Comparison of ENCODE assay signal across 8 mouse cellular contexts in genomic region chr1:58651571-58652456, GRCm38 (mm10). TPM values are rescaled to one million over a fixed set of nuclear protein-coding genes. Genes with fewer than 3 reads are reported as not detected.
A peak's percentile ranks its signal among the peaks of the same experiment; 100 is the strongest.
DNase-seq lines count a peak whose midpoint lies in the region; ATAC-seq and TF ChIP-seq lines count a peak whose summit lies in the region.
"Not testable (repeated sequence)": the region's sequence is repeated elsewhere in the genome, so short reads cannot be mapped to it uniquely, and the experiment has no call there.

No protein-coding gene starts in this region.

- not testable (repeated sequence) for TF ChIP-seq CTCF in embryonic fibroblast, embryonic 13.5 days (IDR thresholded peaks at IDR 0.05; ENCODE audit: borderline replicate concordance, insufficient read depth, low read length)

- H3K4me2 ChIP-seq in heart, embryonic 13.5 days, result peak overlapping the region; percentile 79
- H3K4me2 ChIP-seq in intestine, embryonic 15.5 days (replicated peaks), result peak overlapping the region; percentile 82
- H3K4me2 ChIP-seq in limb, embryonic 15.5 days, result peak overlapping the region; percentile 70

- not testable (repeated sequence) for H3K36me3 ChIP-seq in heart, embryonic 13.5 days; intestine, embryonic 15.5 days; limb, embryonic 15.5 days; midbrain, embryonic 10.5 days

- H3K27ac ChIP-seq in embryonic fibroblast, embryonic 13.5 days (ENCODE audit: insufficient read depth, low read length), result peak overlapping the region; percentile 95
- not testable (repeated sequence) for H3K27ac ChIP-seq in heart, embryonic 13.5 days (replicated peaks); intestine, embryonic 15.5 days; limb, embryonic 15.5 days; midbrain, embryonic 10.5 days (replicated peaks)

- 78% methylated on average over 17 of the region's 17 CpGs for WGBS in heart, embryonic 13.5 days
- 84% methylated on average over 17 of the region's 17 CpGs for WGBS in intestine, embryonic 15.5 days
- WGBS in limb, embryonic 15.5 days, result 83% methylated on average over 17 of the region's 17 CpGs
- 85% methylated on average over 17 of the region's 17 CpGs for WGBS in midbrain, embryonic 10.5 days

- peak; percentile 61 for DNase-seq in 3T3-L1 (ENCODE audit: low read depth, low spot score)
- not testable (repeated sequence) for DNase-seq in midbrain, embryonic 10.5 days (ENCODE audit: low spot score)
- DNase-seq in retina, postnatal 1 day, result peak; percentile 6

- ATAC-seq in activated CD4-positive, CD25-positive, alpha-beta regulatory T cell, adult 4 months, result peak; percentile 45
- ATAC-seq in heart, embryonic 13.5 days (ENCODE audit: extremely low read depth, insufficient number of reproducible peaks, low FRiP score, low TSS enrichment); intestine, embryonic 15.5 days; limb, embryonic 15.5 days (ENCODE audit: insufficient number of reproducible peaks, low FRiP score, low TSS enrichment, low read depth): not testable (repeated sequence)

- H3K4me1 ChIP-seq in embryonic fibroblast, embryonic 13.5 days (ENCODE audit: control insufficient read depth, insufficient read depth, low read length); heart, embryonic 13.5 days; intestine, embryonic 15.5 days (replicated peaks); limb, embryonic 15.5 days; midbrain, embryonic 10.5 days: not testable (repeated sequence)

- not testable (repeated sequence) for H3K9ac ChIP-seq in heart, embryonic 13.5 days; intestine, embryonic 15.5 days; limb, embryonic 15.5 days

- peak overlapping the region; percentile 39 for H3K4me3 ChIP-seq in embryonic fibroblast, embryonic 13.5 days (ENCODE audit: insufficient read depth, low read length)
- peak overlapping the region; percentile 80 for H3K4me3 ChIP-seq in heart, embryonic 13.5 days
- H3K4me3 ChIP-seq in intestine, embryonic 15.5 days (replicated peaks), result peak overlapping the region; percentile 63
- H3K4me3 ChIP-seq in limb, embryonic 15.5 days, result peak overlapping the region; percentile 61
- H3K4me3 ChIP-seq in midbrain, embryonic 10.5 days, result peak overlapping the region; percentile 62

- not testable (repeated sequence) for H3K27me3 ChIP-seq in heart, embryonic 13.5 days (replicated peaks); intestine, embryonic 15.5 days (replicated peaks); limb, embryonic 15.5 days; midbrain, embryonic 10.5 days (ENCODE audit: low read depth, poor library complexity, severe bottlenecking)

- TF ChIP-seq POLR2A in embryonic fibroblast, embryonic 13.5 days (IDR thresholded peaks at IDR 0.05; ENCODE audit: low read depth, low read length), result not testable (repeated sequence)

- not testable (repeated sequence) for H3K9me3 ChIP-seq in heart, embryonic 13.5 days; intestine, embryonic 15.5 days; limb, embryonic 15.5 days; midbrain, embryonic 10.5 days (replicated peaks)

RNA-seq across cellular contexts. Expression of gene Als2cr12, which starts 44.0 kb away (rescaled TPM):
- polyA plus RNA-seq in activated CD4-positive, CD25-positive, alpha-beta regulatory T cell, adult 4 months (2017; shearing (Covaris generic)), result not detected
- 0.55 TPM in 1 of 2 replicates, not detected in the other for polyA plus RNA-seq in embryonic fibroblast, embryonic 13.5 days (2011; ENCODE audit: insufficient read length, low read depth, missing spikeins)
- polyA plus RNA-seq in heart, embryonic 13.5 days (2015; fragmentation: Nextera tagmentation; extraction: Ambion mirVana), result not detected in 2 replicates
- polyA plus RNA-seq in intestine, embryonic 15.5 days (2015; fragmentation: Nextera tagmentation; extraction: Ambion mirVana), result 1.5 and 1.6 TPM in 2 replicates
- polyA plus RNA-seq in limb, embryonic 15.5 days (2015; fragmentation: Nextera tagmentation; extraction: Ambion mirVana), result 0.10 and 0.16 TPM in 2 replicates
- not detected in 2 replicates for polyA plus RNA-seq in midbrain, embryonic 10.5 days (2016; fragmentation: Nextera tagmentation; extraction: Ambion mirVana)

RNA-seq across cellular contexts. Expression of gene Cflar, which starts 59.5 kb away (rescaled TPM):
- 100 to 1,000 TPM; 172 to 177 TPM for polyA plus RNA-seq in activated CD4-positive, CD25-positive, alpha-beta regulatory T cell, adult 4 months (2017; shearing (Covaris generic))
- polyA plus RNA-seq in embryonic fibroblast, embryonic 13.5 days (2011; ENCODE audit: insufficient read length, low read depth, missing spikeins), result 51.2 and 68.0 TPM in 2 replicates
- polyA plus RNA-seq in heart, embryonic 13.5 days (2015; fragmentation: Nextera tagmentation; extraction: Ambion mirVana), result 29.2 and 40.0 TPM in 2 replicates
- 29.2 and 30.0 TPM in 2 replicates for polyA plus RNA-seq in intestine, embryonic 15.5 days (2015; fragmentation: Nextera tagmentation; extraction: Ambion mirVana)
- 40.5 and 41.2 TPM in 2 replicates for polyA plus RNA-seq in limb, embryonic 15.5 days (2015; fragmentation: Nextera tagmentation; extraction: Ambion mirVana)
- polyA plus RNA-seq in midbrain, embryonic 10.5 days (2016; fragmentation: Nextera tagmentation; extraction: Ambion mirVana), result 24.5 and 28.7 TPM in 2 replicates
